Mouse (Mus musculus) lung, postnatal 0 days (tissue): ENCODE results near the gene Cers6. TPM values are rescaled to one million over a fixed set of nuclear protein-coding genes. Genes with fewer than 3 reads are reported as not detected.

Experiments used
- ATAC-seq: fragments of 200-750 bp; cut with Nextera tagmentation; 2 replicates; pipeline ENCODE4 v1.8.0; 2017; ENCODE audit warnings: moderate library complexity
- DNase-seq: peaks from one replicate; pipeline ENCODE4 v3.0.0-alpha.2; 2016; ENCODE audit warnings: low spot score
- H3K27ac ChIP-seq: fragments of 300-500 bp; sonication (generic); 2 replicates; pipeline ENCODE4 v1.5.1; 2014; ENCODE audit warnings: antibody characterized with exemption, mild to moderate bottlenecking, low read length, mixed read lengths
- H3K27me3 ChIP-seq: fragments of 300-500 bp; sonication (generic); replicated peaks from 2 replicates; pipeline ENCODE4 v1.6.1; 2014; ENCODE audit warnings: low read length, mixed read lengths; ENCODE audit not compliant: insufficient read depth
- H3K36me3 ChIP-seq: fragments of 300-500 bp; sonication (generic); 2 replicates; pipeline ENCODE4 v1.6.1; 2014; ENCODE audit warnings: low read length, mixed read lengths; ENCODE audit not compliant: insufficient read depth
- H3K4me1 ChIP-seq: fragments of 300-500 bp; sonication (generic); 2 replicates; pipeline ENCODE4 v1.6.1; 2014; ENCODE audit warnings: antibody characterized with exemption, low read depth, low read length, mixed read lengths; ENCODE audit not compliant: insufficient read depth
- H3K4me2 ChIP-seq: fragments of 300-500 bp; sonication (generic); replicated peaks from 2 replicates; pipeline ENCODE4 v1.6.1; 2014; ENCODE audit warnings: low read depth, mild to moderate bottlenecking, low read length, moderate library complexity, mixed read lengths
- H3K4me3 ChIP-seq: fragments of 300-500 bp; sonication (generic); 2 replicates; pipeline ENCODE4 v1.5.1; 2014; ENCODE audit warnings: low read depth, low read length
- H3K9ac ChIP-seq: fragments of 300-500 bp; sonication (generic); replicated peaks from 2 replicates; pipeline ENCODE4 v1.6.1; 2014; ENCODE audit warnings: low read depth, mild to moderate bottlenecking
- H3K9me3 ChIP-seq: fragments of 300-500 bp; sonication (generic); 2 replicates; pipeline ENCODE4 v1.6.1; 2016; ENCODE audit warnings: low read length, mixed read lengths
- CTCF ChIP-seq: IDR thresholded peaks from 2 replicates; pipeline ENCODE4 v1.5.1; 2016; ENCODE audit warnings: antibody characterized with exemption, mild to moderate bottlenecking
- EP300 ChIP-seq: IDR thresholded peaks from 2 replicates; pipeline ENCODE4 v1.6.1; 2016; ENCODE audit warnings: antibody characterized with exemption, mild to moderate bottlenecking, control low read depth
- WGBS: fragments of 180-500 bp; shearing (Covaris S2); extraction: QIAGEN DNeasy Blood & Tissue Kit; methylation state at CpG from one replicate; pipeline ENCODE4 v1.1.7; 2014; 5-methylcytosine and 5-hydroxymethylcytosine counted together
- polyA plus RNA-seq: library from polyadenylated mRNA; unstranded; fragments of >200 nt; fragmentation: Nextera tagmentation; extraction: Ambion mirVana; gene quantifications from 2 replicates; pipeline ENCODE4 v1.2.1, GENCODE M21; 2015

Cers6 gene
- polyA plus RNA-seq, 1 experiment from 2014 or later = 9.6 TPM

- Histone ChIP-seq H3K4me1 (0 out of 2 replicates have a peak, but pooled peaks cover 4% of the 10 kb centered on the region), H3K36me3 (no peaks in the 10 kb centered on the region), H3K4me2 (no peak overlapping the region), H3K27me3 (no peaks in the 10 kb centered on the region), H3K27ac (no peak overlapping the region), H3K4me3 (no peak overlapping the region), H3K9ac (no peak overlapping the region), H3K9me3 (no peaks in the 10 kb centered on the region)
- DNase-seq (peak; percentile 76), ATAC-seq (peak; percentile 77)
- 41% methylated on average over 10 of the region's 10 CpGs for WGBS
- TF ChIP-seq EP300 (no peak), CTCF (no peak)
Measured at GRCm38 (mm10) chr2:69113829-69114547, 252.7 kb downstream of the Cers6 start.

- H3K4me3 ChIP-seq = no peak overlapping the region
- no peak for TF ChIP-seq CTCF
- TF ChIP-seq EP300 = no peak
- no peak overlapping the region for H3K27ac ChIP-seq
- ATAC-seq (no peak), DNase-seq (no peak)
- H3K9ac ChIP-seq = no peak overlapping the region
- WGBS = 52% methylated on average over 3 of the region's 3 CpGs
- no peaks in the 10 kb centered on the region for H3K36me3 ChIP-seq
- no peaks in the 10 kb centered on the region for H3K9me3 ChIP-seq
- H3K27me3 ChIP-seq = no peaks in the 10 kb centered on the region
- H3K4me1 ChIP-seq = 0 out of 2 replicates have a peak, but pooled peaks cover 4% of the 10 kb centered on the region
- no peak overlapping the region for H3K4me2 ChIP-seq
Measured at GRCm38 (mm10) chr2:69115921-69116320, 254.7 kb downstream of the Cers6 start.

- 49% methylated on average over 4 of the region's 4 CpGs for WGBS
- H3K36me3 ChIP-seq = no peaks in the 10 kb centered on the region
- DNase-seq (no peak), ATAC-seq (peak; percentile 47)
- no peaks in the 10 kb centered on the region for H3K27me3 ChIP-seq
- TF ChIP-seq EP300 = peak; percentile 39; the same call in 1 of the 2 replicates
- no peak for TF ChIP-seq CTCF
- no peak overlapping the region for H3K4me2 ChIP-seq
- H3K4me1 ChIP-seq = 0 out of 2 replicates have a peak, but pooled peaks cover 4% of the 10 kb centered on the region
- H3K9me3 ChIP-seq = no peaks in the 10 kb centered on the region
- H3K4me3 ChIP-seq = no peak overlapping the region
- no peak overlapping the region for H3K9ac ChIP-seq
- H3K27ac ChIP-seq = no peak overlapping the region
Measured at GRCm38 (mm10) chr2:69116767-69117166, 255.5 kb downstream of the Cers6 start.

DNA sequence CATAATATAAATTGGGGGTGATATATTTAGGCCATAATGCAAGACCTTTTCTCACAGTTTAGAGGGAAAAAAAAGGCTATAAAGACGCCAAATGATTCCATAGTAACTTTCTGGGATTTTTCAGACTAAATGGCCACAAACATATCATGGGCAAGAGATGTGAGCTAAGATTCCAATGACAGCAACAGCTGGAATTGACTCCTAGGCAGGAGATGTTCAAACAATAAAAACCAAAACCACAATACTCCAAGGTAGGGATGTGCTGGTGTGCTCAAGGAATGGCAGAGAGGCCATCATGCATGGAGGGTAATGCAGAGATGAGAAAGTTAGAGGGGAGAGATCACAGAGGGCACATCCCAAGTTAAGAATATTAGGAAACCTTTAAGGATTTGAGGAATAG lies 257.8 kb downstream of the Cers6 start:
- no peaks in the 10 kb centered on the region for H3K27me3 ChIP-seq
- no peak overlapping the region for H3K4me2 ChIP-seq
- DNase-seq = no peak
- no peaks in the 10 kb centered on the region for H3K36me3 ChIP-seq
- 0 out of 2 replicates have a peak, but pooled peaks cover 4% of the 10 kb centered on the region for H3K4me1 ChIP-seq
- no peak overlapping the region for H3K4me3 ChIP-seq
- no peak overlapping the region for H3K27ac ChIP-seq
- no peaks in the 10 kb centered on the region for H3K9me3 ChIP-seq
- H3K9ac ChIP-seq = no peak overlapping the region
- no peak for ATAC-seq
- 84% methylated on average over 1 of the region's 1 CpGs for WGBS
- TF ChIP-seq CTCF (no peak), EP300 (no peak)

- no peak overlapping the region for H3K4me3 ChIP-seq
- WGBS = 37% methylated on average over 2 of the region's 2 CpGs
- TF ChIP-seq EP300 (no peak), CTCF (no peak)
- H3K27ac ChIP-seq = no peak overlapping the region
- ATAC-seq = no peak
- H3K36me3 ChIP-seq = no peaks in the 10 kb centered on the region
- DNase-seq = no peak
- H3K9ac ChIP-seq = no peak overlapping the region
- H3K4me2 ChIP-seq = no peak overlapping the region
- no peaks in the 10 kb centered on the region for H3K9me3 ChIP-seq
- H3K27me3 ChIP-seq = no peaks in the 10 kb centered on the region
- H3K4me1 ChIP-seq = no peaks in the 10 kb centered on the region
Measured at GRCm38 (mm10) chr2:69119718-69120117, 258.5 kb downstream of the Cers6 start.

- TF ChIP-seq CTCF (no peak), EP300 (no peak)
- no peak overlapping the region for H3K9ac ChIP-seq
- no peaks in the 10 kb centered on the region for H3K36me3 ChIP-seq
- DNase-seq (no peak), ATAC-seq (no peak)
- no peak overlapping the region for H3K4me2 ChIP-seq
- H3K4me3 ChIP-seq = no peak overlapping the region
- H3K27ac ChIP-seq = no peak overlapping the region
- no peaks in the 10 kb centered on the region for H3K4me1 ChIP-seq
- no peaks in the 10 kb centered on the region for H3K27me3 ChIP-seq
- no peaks in the 10 kb centered on the region for H3K9me3 ChIP-seq
- 80% methylated on average over 4 of the region's 4 CpGs for WGBS
Measured at GRCm38 (mm10) chr2:69121681-69122080, 260.4 kb downstream of the Cers6 start.

DNA sequence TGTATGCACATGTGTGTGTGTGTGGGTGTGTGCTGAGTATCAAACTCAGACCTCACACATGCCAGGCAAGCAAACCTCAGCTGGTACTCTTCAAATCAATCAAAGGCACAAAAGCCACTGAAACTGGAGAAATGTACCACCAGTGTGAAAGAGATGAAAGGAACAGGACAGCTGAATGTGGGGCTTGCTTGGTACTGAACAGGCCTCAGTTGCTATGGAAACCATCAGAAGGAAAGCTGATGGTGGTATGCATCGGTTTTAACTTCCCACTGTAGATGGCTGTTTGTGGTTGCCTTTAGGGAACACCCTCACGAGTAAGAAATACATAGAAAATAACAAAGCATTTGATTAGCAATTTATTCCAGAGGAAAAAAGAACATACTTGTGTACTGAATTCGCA lies 264.2 kb downstream of the Cers6 start:
- no peak for TF ChIP-seq CTCF
- TF ChIP-seq EP300 = no peak
- Histone ChIP-seq H3K27ac (no peak overlapping the region), H3K36me3 (no peaks in the 10 kb centered on the region), H3K9ac (no peak overlapping the region), H3K4me2 (no peak overlapping the region), H3K27me3 (no peaks in the 10 kb centered on the region), H3K4me1 (peaks cover 7% of the 10 kb centered on the region; the same call in 1 of the 2 replicates), H3K9me3 (no peaks in the 10 kb centered on the region), H3K4me3 (no peak overlapping the region)
- DNase-seq (no peak), ATAC-seq (no peak)
- 78% methylated on average over 3 of the region's 3 CpGs for WGBS
